Mouse (Mus musculus): Measurements from ENCODE around the gene Jak3. TPM values are rescaled to one million over a fixed set of nuclear protein-coding genes. Genes with fewer than 3 reads are reported as not detected.

Jak3 gene
- polyA plus RNA-seq, 1 experiment from 2014 or later, result 5.4 TPM

GRCm38 (mm10) chr8:71711574-71711973, 35.5 kb downstream of the Jak3 start:
- H3K27me3 ChIP-seq (ENCODE audit: control insufficient read depth, insufficient read depth, low read length), result no peaks in the 10 kb centered on the region
- no peak for ATAC-seq (ENCODE audit: insufficient number of reproducible peaks, insufficient read depth, low FRiP score, low read depth)
- H3K4me2 ChIP-seq (replicated peaks; ENCODE audit: low read depth, low read length), result no peak overlapping the region
- no peak overlapping the region for H3K27ac ChIP-seq (ENCODE audit: low read length)
- H3K9me3 ChIP-seq (ENCODE audit: control insufficient read depth, low read depth, low read length), result no peaks in the 10 kb centered on the region
- H3K4me3 ChIP-seq (ENCODE audit: low read depth, low read length), result no peak overlapping the region
- H3K36me3 ChIP-seq (ENCODE audit: control insufficient read depth, insufficient read depth, low read length), result no peaks in the 10 kb centered on the region
- H3K4me1 ChIP-seq (ENCODE audit: control insufficient read depth, insufficient read depth, low read length), result no peaks in the 10 kb centered on the region
- WGBS, result 86% methylated on average over 2 of the region's 2 CpGs
- H3K9ac ChIP-seq (replicated peaks; ENCODE audit: low read depth, low read length), result no peak overlapping the region

- 26% methylated on average over 8 of the region's 8 CpGs for WGBS
- no peak overlapping the region for H3K4me2 ChIP-seq (replicated peaks; ENCODE audit: low read depth, low read length)
Measured at GRCm38 (mm10) chr8:71715531-71715930, 39.4 kb downstream of the Jak3 start.

GRCm38 (mm10) chr8:71716561-71717053, 40.5 kb downstream of the Jak3 start:
- Histone ChIP-seq H3K27ac (ENCODE audit: low read length) (no peak overlapping the region), H3K4me1 (ENCODE audit: control insufficient read depth, insufficient read depth, low read length) (no peaks in the 10 kb centered on the region), H3K4me2 (replicated peaks; ENCODE audit: low read depth, low read length) (no peak overlapping the region), H3K36me3 (ENCODE audit: control insufficient read depth, insufficient read depth, low read length) (no peaks in the 10 kb centered on the region), H3K27me3 (ENCODE audit: control insufficient read depth, insufficient read depth, low read length) (no peaks in the 10 kb centered on the region), H3K9ac (replicated peaks; ENCODE audit: low read depth, low read length) (no peak overlapping the region), H3K9me3 (ENCODE audit: control insufficient read depth, low read depth, low read length) (no peaks in the 10 kb centered on the region), H3K4me3 (ENCODE audit: low read depth, low read length) (no peak overlapping the region)
- ATAC-seq (ENCODE audit: insufficient number of reproducible peaks, insufficient read depth, low FRiP score, low read depth), result no peak
- WGBS, result 79% methylated on average over 13 of the region's 13 CpGs

More at GRCm38 (mm10) chr8:71715531-71715930, 39.4 kb downstream of the Jak3 start:
- ATAC-seq (ENCODE audit: insufficient number of reproducible peaks, insufficient read depth, low FRiP score, low read depth), result no peak
- Histone ChIP-seq H3K4me3 (ENCODE audit: low read depth, low read length) (no peak overlapping the region), H3K9ac (replicated peaks; ENCODE audit: low read depth, low read length) (no peak overlapping the region), H3K9me3 (ENCODE audit: control insufficient read depth, low read depth, low read length) (no peaks in the 10 kb centered on the region), H3K27ac (ENCODE audit: low read length) (no peak overlapping the region), H3K27me3 (ENCODE audit: control insufficient read depth, insufficient read depth, low read length) (no peaks in the 10 kb centered on the region), H3K36me3 (ENCODE audit: control insufficient read depth, insufficient read depth, low read length) (no peaks in the 10 kb centered on the region), H3K4me1 (ENCODE audit: control insufficient read depth, insufficient read depth, low read length) (no peaks in the 10 kb centered on the region)

- Histone ChIP-seq H3K4me2 (replicated peaks; ENCODE audit: low read depth, low read length) (no peak overlapping the region), H3K27me3 (ENCODE audit: control insufficient read depth, insufficient read depth, low read length) (no peaks in the 10 kb centered on the region), H3K4me1 (ENCODE audit: control insufficient read depth, insufficient read depth, low read length) (no peaks in the 10 kb centered on the region), H3K9ac (replicated peaks; ENCODE audit: low read depth, low read length) (no peak overlapping the region), H3K27ac (ENCODE audit: low read length) (no peak overlapping the region), H3K4me3 (ENCODE audit: low read depth, low read length) (no peak overlapping the region), H3K9me3 (ENCODE audit: control insufficient read depth, low read depth, low read length) (no peaks in the 10 kb centered on the region), H3K36me3 (ENCODE audit: control insufficient read depth, insufficient read depth, low read length) (no peaks in the 10 kb centered on the region)
- ATAC-seq (ENCODE audit: insufficient number of reproducible peaks, insufficient read depth, low FRiP score, low read depth), result no peak
- WGBS, result 81% methylated on average over 12 of the region's 12 CpGs
Measured at GRCm38 (mm10) chr8:71717096-71717495, 41.0 kb downstream of the Jak3 start.

GRCm38 (mm10) chr8:71718252-71718651, 42.2 kb downstream of the Jak3 start:
- Histone ChIP-seq H3K27me3 (ENCODE audit: control insufficient read depth, insufficient read depth, low read length) (no peaks in the 10 kb centered on the region), H3K4me3 (ENCODE audit: low read depth, low read length) (no peak overlapping the region), H3K27ac (ENCODE audit: low read length) (no peak overlapping the region), H3K9ac (replicated peaks; ENCODE audit: low read depth, low read length) (no peak overlapping the region), H3K4me1 (ENCODE audit: control insufficient read depth, insufficient read depth, low read length) (no peaks in the 10 kb centered on the region), H3K36me3 (ENCODE audit: control insufficient read depth, insufficient read depth, low read length) (no peaks in the 10 kb centered on the region), H3K9me3 (ENCODE audit: control insufficient read depth, low read depth, low read length) (no peaks in the 10 kb centered on the region), H3K4me2 (replicated peaks; ENCODE audit: low read depth, low read length) (no peak overlapping the region)
- ATAC-seq (ENCODE audit: insufficient number of reproducible peaks, insufficient read depth, low FRiP score, low read depth), result no peak
- 46% methylated on average over 3 of the region's 3 CpGs for WGBS

GRCm38 (mm10) chr8:71719218-71719617, 43.1 kb downstream of the Jak3 start:
- 64% methylated on average over 4 of the region's 4 CpGs for whole genome bisulfite sequencing
- H3K27me3 ChIP-seq (ENCODE audit: control insufficient read depth, insufficient read depth, low read length), result no peaks in the 10 kb centered on the region

GRCm38 (mm10) chr8:71719928-71720457, 43.9 kb downstream of the Jak3 start:
- no peak overlapping the region for H3K27ac ChIP-seq (ENCODE audit: low read length)
- ATAC-seq (ENCODE audit: insufficient number of reproducible peaks, insufficient read depth, low FRiP score, low read depth), result no peak
- no peak overlapping the region for H3K4me2 ChIP-seq (replicated peaks; ENCODE audit: low read depth, low read length)
- no peaks in the 10 kb centered on the region for H3K4me1 ChIP-seq (ENCODE audit: control insufficient read depth, insufficient read depth, low read length)
- no peak overlapping the region for H3K9ac ChIP-seq (replicated peaks; ENCODE audit: low read depth, low read length)
- H3K27me3 ChIP-seq (ENCODE audit: control insufficient read depth, insufficient read depth, low read length), result no peaks in the 10 kb centered on the region
- H3K36me3 ChIP-seq (ENCODE audit: control insufficient read depth, insufficient read depth, low read length), result no peaks in the 10 kb centered on the region
- 38% methylated on average over 7 of the region's 7 CpGs for WGBS
- no peaks in the 10 kb centered on the region for H3K9me3 ChIP-seq (ENCODE audit: control insufficient read depth, low read depth, low read length)
- H3K4me3 ChIP-seq (ENCODE audit: low read depth, low read length), result no peak overlapping the region

More at GRCm38 (mm10) chr8:71719218-71719617, 43.1 kb downstream of the Jak3 start:
- Histone ChIP-seq H3K4me2 (replicated peaks; ENCODE audit: low read depth, low read length) (no peak overlapping the region), H3K27ac (ENCODE audit: low read length) (no peak overlapping the region), H3K4me3 (ENCODE audit: low read depth, low read length) (no peak overlapping the region), H3K36me3 (ENCODE audit: control insufficient read depth, insufficient read depth, low read length) (no peaks in the 10 kb centered on the region), H3K9me3 (ENCODE audit: control insufficient read depth, low read depth, low read length) (no peaks in the 10 kb centered on the region), H3K9ac (replicated peaks; ENCODE audit: low read depth, low read length) (no peak overlapping the region), H3K4me1 (ENCODE audit: control insufficient read depth, insufficient read depth, low read length) (no peaks in the 10 kb centered on the region)
- no peak for ATAC-seq (ENCODE audit: insufficient number of reproducible peaks, insufficient read depth, low FRiP score, low read depth)

- H3K27me3 ChIP-seq (ENCODE audit: control insufficient read depth, insufficient read depth, low read length), result no peaks in the 10 kb centered on the region
- no peaks in the 10 kb centered on the region for H3K9me3 ChIP-seq (ENCODE audit: control insufficient read depth, low read depth, low read length)
- H3K27ac ChIP-seq (ENCODE audit: low read length), result no peak overlapping the region
- no peak for ATAC-seq (ENCODE audit: insufficient number of reproducible peaks, insufficient read depth, low FRiP score, low read depth)
- no peak overlapping the region for H3K4me3 ChIP-seq (ENCODE audit: low read depth, low read length)
- H3K4me2 ChIP-seq (replicated peaks; ENCODE audit: low read depth, low read length), result no peak overlapping the region
- H3K9ac ChIP-seq (replicated peaks; ENCODE audit: low read depth, low read length), result no peak overlapping the region
- WGBS, result 60% methylated on average over 14 of the region's 14 CpGs
- H3K4me1 ChIP-seq (ENCODE audit: control insufficient read depth, insufficient read depth, low read length), result peaks cover under 1% of the 10 kb centered on the region; the same call in 1 of the 2 replicates
- no peaks in the 10 kb centered on the region for H3K36me3 ChIP-seq (ENCODE audit: control insufficient read depth, insufficient read depth, low read length)
Measured at GRCm38 (mm10) chr8:71723047-71723551, 47.0 kb downstream of the Jak3 start.

- H3K4me3 ChIP-seq (ENCODE audit: low read depth, low read length), result no peak overlapping the region
- peaks cover 4% of the 10 kb centered on the region; the same call in 1 of the 2 replicates for H3K4me1 ChIP-seq (ENCODE audit: control insufficient read depth, insufficient read depth, low read length)
- H3K27ac ChIP-seq (ENCODE audit: low read length), result no peak overlapping the region
- no peak for ATAC-seq (ENCODE audit: insufficient number of reproducible peaks, insufficient read depth, low FRiP score, low read depth)
- no peaks in the 10 kb centered on the region for H3K27me3 ChIP-seq (ENCODE audit: control insufficient read depth, insufficient read depth, low read length)
- no peaks in the 10 kb centered on the region for H3K9me3 ChIP-seq (ENCODE audit: control insufficient read depth, low read depth, low read length)
- 44% methylated on average over 4 of the region's 4 CpGs for WGBS
- no peak overlapping the region; the same call in 1 of the 2 replicates for H3K4me2 ChIP-seq (replicated peaks; ENCODE audit: low read depth, low read length)
- no peak overlapping the region for H3K9ac ChIP-seq (replicated peaks; ENCODE audit: low read depth, low read length)
- no peaks in the 10 kb centered on the region for H3K36me3 ChIP-seq (ENCODE audit: control insufficient read depth, insufficient read depth, low read length)
Measured at GRCm38 (mm10) chr8:71724389-71724788, 48.3 kb downstream of the Jak3 start.

All from stomach, embryonic 14.5 days (tissue).